Mouse (Mus musculus) cerebellum, adult 11 months (tissue): ENCODE measurements at regions not wholly inside any gene's neighbourhood (a gene's known extent, or its start where the extent isn't known, plus 50 kb on each side); places are given as distances from the start of the nearest gene placed in this dataset.

Source experiments
- DNase-seq: peaks from one replicate; pipeline ENCODE4 v3.0.0; 2022

GRCm38 (mm10) chr6:80862256-80862655, 843.6 kb downstream of the Lrrtm4 start:
- no peak for DNase-seq

- no peak for DNase-seq
Observed at GRCm38 (mm10) chr6:80862741-80863140, 844.1 kb downstream of the Lrrtm4 start.

DNA sequence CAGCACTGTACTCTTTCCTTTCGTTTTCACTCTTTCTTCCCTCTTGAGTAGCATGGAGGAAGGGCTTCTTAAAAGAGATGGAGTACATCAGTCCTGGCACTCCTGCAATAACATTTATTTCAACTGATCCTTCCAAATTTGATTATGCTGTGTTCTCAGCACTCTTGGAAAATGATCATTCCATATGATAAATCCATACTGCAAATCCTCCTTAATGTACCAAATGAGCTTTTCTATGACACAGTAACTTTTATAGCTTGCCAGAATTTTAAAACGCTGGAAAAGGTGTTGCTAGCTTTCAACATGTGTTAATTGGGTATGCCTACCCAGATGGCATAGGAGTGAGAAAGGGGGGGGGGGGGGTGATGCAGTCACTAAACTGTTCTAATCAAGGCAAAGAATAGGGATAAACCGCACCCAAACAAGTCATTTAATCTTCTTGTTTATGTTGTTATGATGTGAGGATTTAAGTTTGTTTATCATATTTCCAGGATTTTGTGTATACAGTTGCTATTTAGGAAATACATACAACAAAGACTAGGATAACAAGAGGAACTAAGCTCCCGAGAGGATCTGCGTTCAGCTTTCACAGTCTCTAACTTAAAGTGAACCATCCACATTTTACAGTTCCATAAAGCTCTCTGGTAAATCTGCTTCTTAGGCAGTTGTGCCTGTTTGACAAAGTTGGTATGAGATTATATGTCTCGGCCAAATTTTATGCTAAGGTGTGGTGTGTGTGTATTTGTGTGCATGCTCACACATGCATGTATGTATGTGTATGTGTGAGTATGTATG, 847.3 kb downstream of the Lrrtm4 start:
- no peak for DNase-seq

- DNase-seq: peak; percentile 20
Observed at GRCm38 (mm10) chr6:80885363-80885762, 866.7 kb downstream of the Lrrtm4 start.

DNA sequence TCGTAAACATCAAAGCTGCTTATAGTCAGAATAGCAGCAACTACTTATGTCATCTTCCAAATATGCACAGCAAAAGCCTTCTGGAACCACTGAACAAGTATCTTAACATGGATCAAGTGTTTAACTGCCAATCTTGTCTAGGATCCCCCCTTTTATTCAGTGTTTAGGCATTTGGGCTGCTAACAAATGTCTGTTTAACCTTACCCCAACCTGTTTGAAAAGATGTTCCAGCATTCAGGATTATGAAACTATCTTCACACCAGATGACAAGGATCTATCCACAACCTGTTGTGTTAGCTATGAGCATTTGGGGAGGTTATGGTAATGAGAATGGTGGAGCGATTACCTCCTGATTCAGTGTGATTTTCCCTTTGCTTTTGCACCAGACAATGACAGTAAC, 886.5 kb downstream of the Lrrtm4 start:
- no peak for DNase-seq

- no peak for DNase-seq
Observed at GRCm38 (mm10) chr6:80929799-80930198, 911.1 kb downstream of the Lrrtm4 start.

- DNase-seq: no peak
Observed at GRCm38 (mm10) chr6:80975162-80975561, 948.3 kb upstream of the Gcfc2 start.

DNA sequence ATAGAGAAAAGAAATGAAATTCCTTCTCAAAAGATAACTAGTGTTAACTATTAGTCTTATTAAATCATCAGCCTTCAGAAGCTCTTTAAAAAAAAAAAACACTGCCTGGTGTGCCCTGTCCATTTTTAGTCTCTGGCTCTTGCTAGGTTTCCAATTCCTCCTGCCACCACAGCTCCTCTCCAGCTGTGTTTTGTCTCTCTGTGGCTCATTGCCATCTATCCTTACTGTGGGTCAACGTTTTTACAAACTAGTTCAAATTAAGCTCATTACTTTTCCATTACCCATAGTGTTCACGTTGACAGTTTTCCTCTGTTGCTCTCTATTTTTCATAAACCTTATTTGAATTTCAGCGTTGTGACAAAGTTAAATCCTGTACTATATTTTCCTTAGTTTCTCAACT, 930.0 kb upstream of the Gcfc2 start:
- DNase-seq: no peak

DNA sequence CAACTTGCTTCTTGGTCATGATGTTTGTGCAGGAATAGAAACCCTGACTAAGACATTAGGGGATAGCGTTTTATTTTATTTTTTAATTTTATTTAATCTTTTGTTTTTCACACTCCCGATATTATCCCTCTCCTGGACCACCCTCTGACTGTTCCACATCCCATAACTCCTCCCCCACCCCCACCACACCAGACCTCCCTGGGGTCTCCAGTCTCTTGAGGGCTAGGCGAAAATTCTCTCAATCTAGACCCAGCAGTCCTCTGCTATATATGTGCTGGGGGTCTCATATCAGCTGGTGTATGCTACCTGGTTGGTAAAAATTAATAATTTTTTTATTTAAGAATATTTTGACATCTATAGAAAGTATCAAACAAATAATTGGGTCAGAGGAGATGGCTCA, 898.9 kb upstream of the Gcfc2 start:
- no peak for DNase-seq
